Mouse (Mus musculus) embryonic fibroblast, embryonic 13.5 days (primary cell): Measurements from ENCODE around the gene Hoxb8. TPM values are rescaled to one million over a fixed set of nuclear protein-coding genes. Genes with fewer than 3 reads are reported as not detected.

Source experiments
- H3K27ac ChIP-seq: 2 replicates; pipeline ENCODE4 v1.5.1; 2012; ENCODE audit warnings: low read length, control low read depth, inconsistent platforms; ENCODE audit not compliant: insufficient read depth
- H3K4me1 ChIP-seq: 2 replicates; pipeline ENCODE4 v1.6.1; 2011; ENCODE audit warnings: low read length; ENCODE audit not compliant: control insufficient read depth, insufficient read depth
- H3K4me3 ChIP-seq: 2 replicates; pipeline ENCODE4 v1.5.1; 2011; ENCODE audit warnings: mild to moderate bottlenecking, control low read depth, low read length; ENCODE audit not compliant: insufficient read depth
- CTCF ChIP-seq: IDR thresholded peaks from 2 replicates; pipeline ENCODE4 v1.5.1; 2011; ENCODE audit warnings: mild to moderate bottlenecking, control low read depth, low read length, moderate library complexity, borderline replicate concordance; ENCODE audit not compliant: insufficient read depth
- POLR2A ChIP-seq: IDR thresholded peaks from 2 replicates; pipeline ENCODE4 v1.6.1; 2011; ENCODE audit warnings: low read depth, mild to moderate bottlenecking, control low read depth, low read length, moderate library complexity
- polyA plus RNA-seq: library from polyadenylated mRNA; stranded (reverse); fragments of >200 nt; gene quantifications from 2 replicates; pipeline ENCODE4 v1.2.4, GENCODE M21; 2011; ENCODE audit warnings: low read depth; ENCODE audit not compliant: missing spikeins, insufficient read length

The Hoxb8 gene
- polyA plus RNA-seq, 1 experiment: 11.7 TPM

GRCm38 (mm10) chr11:96267021-96267920 is 14.4 kb upstream of the Hoxb8 start:
- no peak overlapping the region for H3K4me3 ChIP-seq
- TF ChIP-seq POLR2A (no peak), CTCF (no peak)
- no peak overlapping the region for H3K27ac ChIP-seq
- no peaks in the 10 kb centered on the region for H3K4me1 ChIP-seq

- no peak for TF ChIP-seq CTCF
- no peak for TF ChIP-seq POLR2A
- no peak overlapping the region; the same call in 1 of the 2 replicates for H3K27ac ChIP-seq
- H3K4me3 ChIP-seq: no peak overlapping the region
- no peaks in the 10 kb centered on the region for H3K4me1 ChIP-seq
Measured at GRCm38 (mm10) chr11:96268031-96268745, 13.5 kb upstream of the Hoxb8 start.

- TF ChIP-seq CTCF (no peak), POLR2A (no peak)
- Histone ChIP-seq H3K27ac (peak overlapping the region; percentile 90), H3K4me3 (no peak overlapping the region), H3K4me1 (no peaks in the 10 kb centered on the region)
Measured at GRCm38 (mm10) chr11:96269869-96270268, 11.8 kb upstream of the Hoxb8 start.

GRCm38 (mm10) chr11:96270996-96271540 is 10.6 kb upstream of the Hoxb8 start, which contains the start of gene Hoxb9:
TSS of gene Hoxb9 (plus strand) at chr11:96271457.
- Histone ChIP-seq H3K4me1 (no peaks in the 10 kb centered on the region), H3K4me3 (peak within 1 kb of the TSS; percentile 66), H3K27ac (peak within 1 kb of the TSS; percentile 90)
- TF ChIP-seq POLR2A: peak; percentile 3; the same call in 1 of the 2 replicates
- TF ChIP-seq CTCF: no peak

- H3K4me3 ChIP-seq: peak overlapping the region; percentile 66
- TF ChIP-seq POLR2A: no peak; the same call in none of the 2 replicates
Measured at GRCm38 (mm10) chr11:96271541-96272011, 10.1 kb upstream of the Hoxb8 start.

GRCm38 (mm10) chr11:96272024-96272921 is 9.4 kb upstream of the Hoxb8 start:
- H3K4me1 ChIP-seq: no peaks in the 10 kb centered on the region
- peak overlapping the region; percentile 68 for H3K27ac ChIP-seq
- TF ChIP-seq POLR2A: peak; percentile 6; the same call in 1 of the 2 replicates
- no peak for TF ChIP-seq CTCF
- H3K4me3 ChIP-seq: peak overlapping the region; percentile 66

More at GRCm38 (mm10) chr11:96271541-96272011, 10.1 kb upstream of the Hoxb8 start:
- peak overlapping the region; percentile 68 for H3K27ac ChIP-seq
- no peaks in the 10 kb centered on the region for H3K4me1 ChIP-seq

- Histone ChIP-seq H3K4me3 (no peak overlapping the region), H3K27ac (no peak overlapping the region), H3K4me1 (no peaks in the 10 kb centered on the region)
- TF ChIP-seq CTCF: no peak
- TF ChIP-seq POLR2A: no peak
Measured at GRCm38 (mm10) chr11:96274428-96274827, 7.3 kb upstream of the Hoxb8 start.

GRCm38 (mm10) chr11:96275896-96276295 is 5.8 kb upstream of the Hoxb8 start:
- Histone ChIP-seq H3K27ac (no peak overlapping the region), H3K4me3 (no peak overlapping the region), H3K4me1 (no peaks in the 10 kb centered on the region)
- TF ChIP-seq CTCF: no peak
- no peak for TF ChIP-seq POLR2A
